Mouse (Mus musculus) activated CD4-positive, CD25-positive, alpha-beta regulatory T cell, adult 4 months (primary cell): ENCODE results near the gene Cux1. TPM values are rescaled to one million over a fixed set of nuclear protein-coding genes. Genes with fewer than 3 reads are reported as not detected.

Experiments used
- ATAC-seq: one replicate; pipeline ENCODE4 v1.8.0; 2017
- polyA plus RNA-seq, 2 experiments: library from polyadenylated mRNA; unstranded; fragments of 100-300 nt; shearing (Covaris generic); gene quantifications; one replicate each; pipeline ENCODE4 v1.2.1; 2017

The Cux1 gene
- polyA plus RNA-seq, 2 experiments from 2014 or later = 36.1 to 46.2 TPM

DNA sequence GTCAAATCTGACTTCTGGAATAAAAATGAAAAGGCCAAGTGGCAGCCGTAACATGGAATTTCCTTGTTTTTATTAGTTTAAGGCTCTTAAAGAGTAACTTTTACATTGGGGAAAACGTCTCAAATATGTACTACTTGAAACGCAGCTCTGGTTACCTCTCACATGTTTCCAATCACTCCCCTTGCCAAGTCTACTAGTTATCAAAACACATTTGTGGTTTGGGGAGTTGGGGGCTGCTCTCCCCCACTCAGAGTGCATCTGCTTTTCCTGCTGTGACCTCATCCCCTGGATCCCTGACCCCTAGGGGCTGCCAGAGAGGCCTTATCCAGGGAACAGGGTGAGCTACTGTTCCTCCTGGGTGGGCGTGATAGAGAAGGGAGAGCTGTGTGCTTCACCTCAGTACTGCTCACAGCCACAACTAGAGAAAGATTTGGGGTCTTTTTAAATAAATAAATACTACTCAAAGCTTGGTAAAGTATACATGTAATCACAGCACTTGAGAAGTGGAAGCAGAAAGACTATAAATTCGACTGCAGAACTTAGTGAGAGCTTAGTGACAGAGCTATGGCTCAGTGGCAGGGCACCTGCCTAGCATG is 64.7 kb downstream of the Cux1 start:
- ATAC-seq = no peak

DNA sequence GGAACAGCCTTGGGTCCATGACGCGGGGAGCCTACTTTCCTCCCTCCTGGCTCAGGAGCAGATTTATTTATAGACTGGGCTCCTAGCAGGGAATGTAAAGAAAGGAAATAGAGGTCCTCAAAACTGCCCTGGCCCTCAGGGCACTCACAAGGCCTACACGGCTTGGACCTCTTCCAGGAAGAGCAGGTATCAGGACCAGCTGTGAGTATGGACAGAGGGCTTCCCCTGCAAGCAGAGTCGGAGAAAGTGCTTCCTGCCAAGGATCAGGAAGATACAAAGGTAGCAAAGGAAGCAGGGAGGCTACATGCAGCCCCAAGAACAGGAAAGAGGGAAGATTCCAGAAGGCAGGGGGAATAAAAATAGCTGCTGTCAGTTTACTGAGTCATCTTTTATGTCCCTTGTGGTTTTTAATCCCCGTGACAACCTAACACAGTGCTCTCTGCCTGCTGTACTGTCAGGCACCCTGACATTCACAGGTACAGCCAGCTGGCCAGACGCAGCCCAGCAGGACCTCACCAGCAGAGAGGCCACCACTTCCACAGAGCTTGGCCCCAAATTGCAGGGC is 66.9 kb downstream of the Cux1 start:
- no peak for ATAC-seq

DNA sequence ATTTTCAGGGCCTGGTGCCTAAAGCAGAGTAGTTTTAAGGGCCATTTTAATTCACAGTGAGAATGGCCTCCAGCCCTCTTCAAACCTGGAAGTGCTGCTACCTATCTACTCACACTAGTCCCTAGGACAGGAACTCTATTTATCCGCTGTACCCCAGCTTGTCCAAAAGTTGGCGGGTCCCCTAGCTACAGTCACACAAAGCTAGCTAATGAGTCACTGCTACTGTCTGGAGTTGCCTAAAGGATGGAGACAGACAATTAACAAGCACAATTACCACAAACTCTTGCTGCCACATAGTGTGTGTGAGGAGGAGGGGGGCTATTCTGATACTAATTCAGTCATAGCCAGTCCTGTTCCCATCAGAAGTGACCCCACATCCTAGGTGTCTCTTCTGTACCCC is 68.0 kb downstream of the Cux1 start:
- ATAC-seq = no peak

DNA sequence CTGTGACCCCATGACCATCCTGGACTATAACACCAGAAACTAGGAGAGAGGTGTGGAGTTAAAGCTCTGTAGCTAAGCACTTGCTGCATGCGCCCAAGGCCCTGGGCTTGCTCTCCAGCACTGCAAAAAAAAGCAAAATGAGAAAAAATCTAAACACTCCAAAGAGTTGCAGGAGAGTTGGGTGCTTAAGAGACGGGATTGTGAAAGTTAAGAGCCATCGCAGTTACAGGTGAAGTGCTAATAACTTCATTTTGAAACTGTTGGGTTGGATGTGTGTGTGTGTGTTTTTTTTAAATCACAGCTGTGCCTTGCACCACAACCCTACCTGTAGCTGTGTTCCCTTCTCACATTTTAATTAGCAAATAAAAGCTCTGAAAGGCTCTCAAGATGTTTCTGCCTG is 68.5 kb downstream of the Cux1 start:
- no peak for ATAC-seq

GRCm38 (mm10) chr5:136497301-136497700 is 70.0 kb downstream of the Cux1 start:
- no peak for ATAC-seq

DNA sequence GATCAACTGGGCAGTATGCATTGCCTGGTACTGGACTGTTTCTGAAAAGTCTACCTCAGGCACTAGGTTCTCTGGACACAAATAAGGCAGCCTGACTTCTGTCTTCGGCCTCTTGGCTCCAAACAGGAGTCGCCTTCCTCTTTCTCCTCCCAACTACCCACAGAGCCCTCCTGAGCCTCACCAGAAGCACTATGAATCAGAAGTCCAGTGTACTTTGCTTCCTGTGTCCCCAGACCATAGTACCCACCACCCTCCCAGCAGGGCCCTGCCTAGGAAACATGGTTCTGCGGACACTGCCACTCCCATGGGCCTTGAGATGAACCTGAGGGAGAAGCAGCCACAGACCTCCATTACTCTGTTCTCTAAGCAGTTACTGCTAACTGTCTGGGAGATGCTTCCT is 71.7 kb downstream of the Cux1 start:
- no peak for ATAC-seq

DNA sequence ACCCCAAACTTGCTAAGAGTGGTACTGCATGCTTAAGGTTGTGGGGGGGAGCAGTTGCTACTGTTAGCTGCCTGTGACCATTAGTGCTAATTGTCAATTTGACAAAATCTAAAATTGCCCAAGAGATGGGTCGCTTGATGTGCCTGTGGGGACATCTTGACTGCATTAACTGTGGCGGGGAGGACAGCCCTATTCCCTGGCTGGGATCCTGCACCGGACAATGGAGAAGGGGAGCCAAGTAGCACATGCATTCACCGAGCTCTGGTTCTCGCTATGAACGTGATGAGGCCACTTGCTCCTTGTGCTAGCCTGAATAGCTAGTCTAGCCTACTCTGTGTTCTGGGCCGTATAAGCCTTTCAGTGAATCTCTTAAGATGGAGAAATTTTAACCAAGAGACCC is 72.4 kb downstream of the Cux1 start:
- ATAC-seq = no peak

DNA sequence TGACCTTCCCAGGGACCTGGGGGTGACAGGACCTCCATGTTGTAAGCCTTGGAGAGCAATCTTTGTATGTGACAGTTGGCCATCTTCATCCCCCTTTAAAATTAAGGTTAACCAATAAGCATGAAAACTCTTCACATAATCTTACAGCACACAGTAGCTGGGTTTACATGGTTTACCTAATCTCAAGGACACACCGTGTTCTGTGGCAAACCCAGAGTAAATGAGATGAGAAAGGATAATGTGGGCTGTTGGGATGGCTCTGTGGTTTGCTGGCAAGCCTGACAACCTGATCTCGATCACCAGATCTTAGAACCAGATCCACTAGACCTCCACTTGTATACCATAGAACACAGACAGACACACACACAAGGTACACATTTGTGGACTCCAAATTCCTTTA is 73.0 kb downstream of the Cux1 start:
- no peak for ATAC-seq

- no peak for ATAC-seq
Measured at GRCm38 (mm10) chr5:136489450-136489849, 77.8 kb downstream of the Cux1 start.

GRCm38 (mm10) chr5:136488721-136489120 is 78.6 kb downstream of the Cux1 start:
- no peak for ATAC-seq

DNA sequence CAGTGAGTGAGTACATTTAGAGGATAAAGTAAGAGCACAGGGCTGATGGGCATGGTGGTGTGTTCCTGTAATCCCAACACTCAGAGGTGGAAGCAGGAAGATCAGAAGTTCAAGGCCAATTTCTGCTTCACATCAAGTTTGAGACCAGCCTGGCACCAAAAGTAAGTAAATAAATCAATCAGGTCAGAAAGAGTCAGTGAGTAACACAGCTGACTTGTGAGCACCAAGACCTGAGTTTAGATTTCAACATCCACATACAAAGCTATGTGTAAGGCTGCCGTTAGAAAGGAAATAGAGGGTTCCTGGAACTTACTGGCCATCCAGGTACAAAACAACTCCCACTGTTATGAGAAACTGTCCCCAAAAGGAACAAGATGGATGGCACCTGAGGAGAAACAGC is 79.1 kb downstream of the Cux1 start:
- no peak for ATAC-seq

DNA sequence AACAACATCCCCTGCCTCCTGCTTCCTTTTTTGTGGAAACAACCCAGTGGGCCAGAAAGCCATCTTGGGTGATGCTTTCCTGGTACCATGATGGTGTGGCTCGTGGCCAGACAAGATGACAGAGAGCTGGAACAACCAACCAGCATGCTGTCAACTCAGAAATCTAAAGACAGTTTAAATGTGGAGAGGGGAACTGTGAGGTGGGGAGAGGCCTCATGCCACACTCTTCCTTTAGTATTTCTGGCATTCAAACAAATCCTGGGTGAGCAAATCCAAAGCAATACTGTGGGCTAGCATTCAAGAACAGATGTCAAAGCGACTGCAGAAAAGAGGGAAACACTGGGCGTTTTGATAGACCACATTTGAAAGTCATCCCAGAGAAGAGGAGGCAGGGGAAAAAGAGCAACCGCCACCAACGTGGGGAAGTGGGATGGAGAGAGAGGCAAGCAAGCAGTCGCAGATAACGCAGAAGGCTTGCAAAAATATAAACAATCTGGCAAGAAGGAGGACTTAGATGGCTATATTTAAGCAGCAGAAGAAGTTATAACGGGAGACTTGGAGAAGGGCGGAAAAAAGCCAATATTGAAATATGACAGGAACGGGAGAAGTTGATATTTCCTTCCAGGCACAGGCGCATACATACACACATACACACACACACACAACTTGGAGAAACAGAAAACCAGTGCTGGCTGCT is 79.7 kb downstream of the Cux1 start:
- ATAC-seq = no peak

GRCm38 (mm10) chr5:136486401-136486800 is 80.9 kb downstream of the Cux1 start:
- no peak for ATAC-seq

DNA sequence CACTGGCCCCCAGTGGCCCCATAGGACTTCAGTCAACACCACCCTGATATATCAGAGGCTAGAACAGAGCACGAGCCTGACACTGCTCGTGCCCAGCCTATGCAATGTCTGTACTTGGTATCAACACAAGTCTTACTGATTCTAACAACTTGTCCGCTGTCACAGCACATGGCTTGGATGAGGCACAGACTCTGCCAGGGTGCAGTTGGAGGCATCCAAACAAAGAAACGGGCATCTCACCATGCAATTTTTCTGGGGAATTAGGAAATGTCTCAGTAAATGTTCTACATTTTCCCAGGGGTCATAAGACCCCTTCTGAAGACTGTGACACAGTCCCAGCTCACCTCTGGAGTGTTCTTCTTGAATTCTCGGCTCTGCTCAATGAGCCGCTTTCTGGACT is 81.9 kb downstream of the Cux1 start:
- no peak for ATAC-seq

DNA sequence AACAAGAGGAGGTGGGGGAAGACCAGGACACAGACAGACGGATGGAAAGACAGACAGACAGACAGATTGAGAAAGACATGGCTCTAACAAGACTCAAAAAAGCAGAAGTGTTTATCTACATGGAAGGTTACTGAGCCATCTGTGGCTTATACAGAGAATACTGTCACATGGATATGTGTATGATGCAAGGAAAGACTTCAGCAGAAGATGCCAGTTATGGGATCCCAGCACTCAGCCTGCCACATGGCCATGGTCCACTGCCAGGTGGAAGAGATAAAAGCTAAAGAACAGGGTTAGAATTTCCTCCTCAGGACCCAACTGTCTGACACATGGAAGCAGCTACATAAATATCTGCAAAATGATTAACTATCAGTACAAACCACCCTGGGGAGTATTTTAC is 84.9 kb downstream of the Cux1 start:
- ATAC-seq = no peak

GRCm38 (mm10) chr5:136480541-136480940 is 86.7 kb downstream of the Cux1 start:
- no peak for ATAC-seq

DNA sequence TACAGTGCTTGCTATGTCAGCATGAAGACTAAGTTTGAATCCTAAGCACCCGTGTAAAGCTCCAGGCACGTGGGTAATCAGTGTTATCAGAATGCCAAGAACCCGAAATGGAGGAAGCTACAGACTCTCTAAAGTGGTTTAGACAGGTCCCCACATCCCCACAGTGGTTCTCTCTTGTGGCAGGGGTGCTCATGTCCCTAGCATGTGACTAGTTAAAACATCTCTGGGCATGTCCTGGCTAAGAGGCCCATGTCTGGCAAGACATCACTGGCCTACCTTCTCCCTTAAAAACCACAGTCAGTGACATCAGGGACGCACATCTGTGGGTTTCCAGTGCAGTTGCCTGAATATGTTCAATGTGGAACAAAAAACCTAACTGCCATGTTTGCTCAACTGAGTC is 87.5 kb downstream of the Cux1 start:
- no peak for ATAC-seq

- no peak for ATAC-seq
Measured at GRCm38 (mm10) chr5:136479024-136479763, 88.1 kb downstream of the Cux1 start.

GRCm38 (mm10) chr5:136476272-136476671 is 91.0 kb downstream of the Cux1 start:
- ATAC-seq = no peak

DNA sequence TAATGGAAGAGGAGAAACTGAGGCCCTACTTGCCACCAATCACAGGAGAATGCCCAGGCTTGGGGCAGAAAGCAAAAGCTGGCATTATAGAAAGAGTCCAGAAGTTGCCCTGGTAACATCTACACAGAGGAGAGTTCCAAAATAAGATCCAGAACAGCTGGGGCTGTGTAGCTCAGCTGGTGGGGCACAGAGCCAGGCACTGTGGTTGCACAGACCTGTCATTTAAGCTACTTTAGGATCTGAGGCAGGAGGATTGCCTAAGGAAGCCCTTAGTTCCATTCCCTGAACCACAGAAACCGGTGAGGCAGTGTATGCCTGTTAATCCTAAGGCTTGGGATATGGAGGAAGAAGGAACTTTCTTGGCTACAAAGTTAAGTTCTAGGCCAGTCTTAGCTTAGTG is 92.1 kb downstream of the Cux1 start:
- no peak for ATAC-seq

GRCm38 (mm10) chr5:136474086-136474485 is 93.2 kb downstream of the Cux1 start:
- ATAC-seq = no peak

GRCm38 (mm10) chr5:136473337-136473736 is 94.0 kb downstream of the Cux1 start:
- no peak for ATAC-seq

DNA sequence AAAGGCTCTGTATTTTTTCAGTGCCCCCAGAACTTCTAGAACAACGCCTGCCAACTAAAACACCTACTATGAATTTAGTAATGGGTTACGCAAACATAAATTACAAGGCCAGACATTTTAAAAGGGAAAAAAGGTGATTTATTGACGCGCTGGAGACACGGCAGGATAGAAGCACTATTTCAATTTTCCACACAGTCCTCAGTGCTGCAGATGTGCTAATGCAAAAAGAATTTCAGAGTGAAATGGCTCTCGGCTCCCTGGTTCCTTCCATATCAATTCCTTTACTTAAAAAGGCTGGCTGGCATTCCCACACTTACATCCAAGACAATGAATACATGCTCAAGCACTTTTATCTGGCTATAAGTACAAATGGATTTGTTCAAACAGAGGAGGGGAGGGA is 94.4 kb downstream of the Cux1 start:
- no peak for ATAC-seq
